Mouse (Mus musculus): ENCODE data around the gene Emp1.

The Emp1 gene

DNA sequence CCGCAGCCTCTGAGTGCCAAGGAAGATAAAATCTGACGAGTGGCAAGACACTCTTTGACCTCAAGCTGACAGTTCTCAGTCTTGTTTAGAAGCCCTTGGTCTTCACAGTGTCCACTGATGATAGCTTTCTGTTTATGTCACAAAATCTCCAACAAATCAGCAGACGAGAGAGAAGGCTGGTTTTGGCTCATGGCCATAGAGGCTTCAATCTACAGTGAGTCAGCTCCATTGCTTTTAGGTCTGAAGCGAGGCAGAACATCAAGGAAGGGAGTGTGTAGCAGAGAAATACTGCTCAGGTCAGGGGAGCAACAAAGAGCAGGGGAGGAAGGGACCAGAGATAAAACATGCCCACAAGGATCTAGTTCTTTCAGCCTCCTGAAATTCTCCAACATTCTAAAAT is 45.0 kb downstream of the Emp1 start:
- in situ Hi-C loops (cut with MboI, MseI) = loop anchor here (10.0 kb wide), 1 partner anchor 163 kb away; no protein-coding TSS in a partner anchor

GRCm38 (mm10) chr6:135411712-135412319 is 49.5 kb downstream of the Emp1 start:
- in situ Hi-C loops (cut with MboI, MseI) = no loop called here

- in situ Hi-C loops (cut with MboI, MseI) = no loop called here
These were observed 50.3 kb downstream of the Emp1 start for GRCm38 (mm10) chr6:135412649-135413048.

DNA sequence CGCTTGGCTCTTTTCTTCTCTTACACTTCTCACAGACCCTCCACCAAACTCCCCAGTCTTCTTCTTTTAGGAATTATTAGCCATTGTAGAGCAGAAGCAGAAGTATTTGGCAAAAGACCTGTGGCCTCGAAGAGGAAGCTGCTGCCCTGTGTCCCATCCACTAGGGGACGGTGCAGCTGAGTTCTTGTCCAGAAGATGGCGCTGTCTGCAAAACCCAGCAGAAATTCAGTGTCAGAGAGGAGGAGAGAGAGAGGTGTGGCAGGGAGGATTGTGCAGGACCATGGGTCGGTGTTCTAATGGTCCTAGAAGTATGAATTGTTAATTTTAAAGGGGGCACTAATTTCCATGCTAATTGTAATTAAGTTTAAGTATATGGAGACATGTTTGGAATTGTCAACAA is 55.1 kb downstream of the Emp1 start:
- in situ Hi-C loops (cut with MboI, MseI) = no loop called here

- in situ Hi-C loops (cut with MboI, MseI) = no loop called here
These were observed 56.0 kb downstream of the Emp1 start for GRCm38 (mm10) chr6:135418223-135418824.

DNA sequence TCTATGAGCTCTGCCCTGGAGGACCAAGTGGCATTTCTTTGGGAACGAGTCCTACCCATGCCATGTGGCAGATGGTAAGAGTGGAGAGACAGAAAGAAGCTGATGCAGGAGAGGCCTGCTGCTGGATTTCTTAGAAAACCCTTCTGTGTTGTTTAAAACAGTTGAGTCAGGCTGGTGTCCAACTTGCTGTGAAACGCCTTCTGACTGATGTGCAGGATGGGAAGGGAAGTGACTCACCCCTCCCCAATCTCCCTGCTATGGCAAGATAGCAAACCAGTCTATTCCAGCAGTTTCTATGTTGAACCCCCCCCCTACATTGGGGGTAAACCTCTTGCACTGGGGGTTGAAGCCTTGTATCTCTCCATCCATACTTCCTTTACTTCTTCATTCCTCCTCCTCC is 65.9 kb downstream of the Emp1 start:
- in situ Hi-C loops (cut with MboI, MseI) = loop anchor here (25.0 kb wide), 1 partner anchor 409 kb away; no protein-coding TSS in a partner anchor

DNA sequence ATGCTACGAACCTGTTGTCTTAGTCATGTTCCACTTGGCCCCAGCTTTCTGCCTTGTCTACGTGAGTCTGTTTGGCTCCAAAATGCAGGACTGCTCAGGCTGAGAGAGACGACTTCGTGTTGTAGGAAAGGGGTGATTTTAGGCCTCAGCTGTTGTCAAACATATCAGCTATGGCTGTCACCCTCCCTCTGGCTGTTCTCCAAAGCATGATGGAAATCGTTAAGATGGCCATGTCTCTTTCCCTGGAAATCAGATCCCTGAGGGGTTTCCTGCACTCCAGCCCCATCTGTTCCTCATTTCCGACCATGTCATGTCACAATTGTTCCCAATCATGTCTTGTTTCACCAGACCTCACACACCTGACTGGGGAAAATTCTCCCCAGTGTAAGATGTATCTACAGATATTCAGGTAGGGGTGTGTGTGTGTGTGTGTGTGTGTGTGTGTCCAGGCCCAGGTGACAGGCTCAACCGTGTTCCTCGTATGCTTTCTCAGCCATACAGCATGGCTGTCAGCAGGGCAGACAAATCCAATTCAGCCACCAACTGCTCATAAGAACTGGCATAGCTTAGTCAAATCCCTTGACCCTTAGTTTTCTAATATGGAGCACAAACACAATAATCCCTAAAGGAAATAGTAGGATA is 67.0 kb downstream of the Emp1 start:
- in situ Hi-C loops (cut with MboI, MseI) = loop anchor here (25.0 kb wide), 1 partner anchor 408 kb away; no protein-coding TSS in a partner anchor

- in situ Hi-C loops (cut with MboI, MseI) = loop anchor here (25.0 kb wide), 1 partner anchor 407 kb away; no protein-coding TSS in a partner anchor
These were observed 68.2 kb downstream of the Emp1 start for GRCm38 (mm10) chr6:135430441-135430970.
